Mouse (Mus musculus): ENCODE data around the gene Schip1. TPM values are rescaled to one million over a fixed set of nuclear protein-coding genes. Genes with fewer than 3 reads are reported as not detected.

The Schip1 gene
- polyA plus RNA-seq, 1 experiment from 2014 or later, result 39.7 TPM

GRCm38 (mm10) chr3:68494296-68495095 lies 429.9 kb downstream of the Schip1 start:
- DNase-seq (ENCODE audit: low spot score), result peak; percentile 71
- Histone ChIP-seq H3K27me3 (ENCODE audit: low read depth, poor library complexity, severe bottlenecking) (peaks cover 22% of the 10 kb centered on the region), H3K27ac (replicated peaks) (peak overlapping the region; percentile 89), H3K36me3 (0 out of 2 replicates have a peak, but pooled peaks cover 3% of the 10 kb centered on the region), H3K4me3 (peak overlapping the region; percentile 80), H3K9me3 (replicated peaks) (no peaks in the 10 kb centered on the region), H3K4me1 (peaks cover 52% of the 10 kb centered on the region)
- WGBS, result under 1% methylated on average over 66 of the region's 68 CpGs

- Histone ChIP-seq H3K4me1 (peaks cover 52% of the 10 kb centered on the region), H3K27me3 (ENCODE audit: low read depth, poor library complexity, severe bottlenecking) (peaks cover 22% of the 10 kb centered on the region), H3K36me3 (0 out of 2 replicates have a peak, but pooled peaks cover 3% of the 10 kb centered on the region), H3K4me3 (peak overlapping the region; percentile 80), H3K9me3 (replicated peaks) (no peaks in the 10 kb centered on the region), H3K27ac (replicated peaks) (peak overlapping the region; percentile 89)
- under 1% methylated on average over 38 of the region's 38 CpGs for WGBS
- DNase-seq (ENCODE audit: low spot score), result peak; percentile 68
These were observed 430.6 kb downstream of the Schip1 start for GRCm38 (mm10) chr3:68495096-68495735.

- Histone ChIP-seq H3K4me3 (peak overlapping the region; percentile 80), H3K4me1 (peaks cover 50% of the 10 kb centered on the region), H3K9me3 (replicated peaks) (no peaks in the 10 kb centered on the region), H3K27me3 (ENCODE audit: low read depth, poor library complexity, severe bottlenecking) (peaks cover 22% of the 10 kb centered on the region), H3K27ac (replicated peaks) (peak overlapping the region; percentile 89), H3K36me3 (0 out of 2 replicates have a peak, but pooled peaks cover 3% of the 10 kb centered on the region)
- WGBS, result 2% methylated on average over 9 of the region's 9 CpGs
- DNase-seq (ENCODE audit: low spot score), result no peak
These were observed 431.2 kb downstream of the Schip1 start for GRCm38 (mm10) chr3:68495736-68496242.

- DNase-seq (ENCODE audit: low spot score), result no peak
- peak overlapping the region; percentile 80 for H3K4me3 ChIP-seq
- no peaks in the 10 kb centered on the region for H3K9me3 ChIP-seq (replicated peaks)
- H3K27me3 ChIP-seq (ENCODE audit: low read depth, poor library complexity, severe bottlenecking), result peaks cover 22% of the 10 kb centered on the region
- H3K4me1 ChIP-seq, result peaks cover 43% of the 10 kb centered on the region
- 0 out of 2 replicates have a peak, but pooled peaks cover 3% of the 10 kb centered on the region for H3K36me3 ChIP-seq
- no peak overlapping the region for H3K27ac ChIP-seq (replicated peaks)
- 75% methylated on average over 6 of the region's 6 CpGs for WGBS
These were observed 431.9 kb downstream of the Schip1 start for GRCm38 (mm10) chr3:68496513-68496912.

GRCm38 (mm10) chr3:68499532-68500152 lies 435.0 kb downstream of the Schip1 start:
- peaks cover 5% of the 10 kb centered on the region; the same call in 1 of the 2 replicates for H3K27me3 ChIP-seq (ENCODE audit: low read depth, poor library complexity, severe bottlenecking)
- no peak for DNase-seq (ENCODE audit: low spot score)
- no peaks in the 10 kb centered on the region for H3K9me3 ChIP-seq (replicated peaks)
- H3K4me1 ChIP-seq, result peaks cover 20% of the 10 kb centered on the region
- no peak overlapping the region for H3K4me3 ChIP-seq
- no peak overlapping the region for H3K27ac ChIP-seq (replicated peaks)
- 0 out of 2 replicates have a peak, but pooled peaks cover 3% of the 10 kb centered on the region for H3K36me3 ChIP-seq
- WGBS, result 93% methylated on average over 6 of the region's 6 CpGs

GRCm38 (mm10) chr3:68504838-68505237 lies 440.2 kb downstream of the Schip1 start:
- H3K27ac ChIP-seq (replicated peaks), result no peak overlapping the region
- no peak overlapping the region for H3K4me3 ChIP-seq
- WGBS, result 90% methylated on average over 3 of the region's 3 CpGs
- H3K9me3 ChIP-seq (replicated peaks), result no peaks in the 10 kb centered on the region
- H3K36me3 ChIP-seq, result no peaks in the 10 kb centered on the region
- 0 out of 2 replicates have a peak, but pooled peaks cover 5% of the 10 kb centered on the region for H3K4me1 ChIP-seq
- no peak for DNase-seq (ENCODE audit: low spot score)
- no peaks in the 10 kb centered on the region for H3K27me3 ChIP-seq (ENCODE audit: low read depth, poor library complexity, severe bottlenecking)

GRCm38 (mm10) chr3:68506769-68507318 lies 442.2 kb downstream of the Schip1 start:
- Histone ChIP-seq H3K4me1 (0 out of 2 replicates have a peak, but pooled peaks cover 5% of the 10 kb centered on the region), H3K36me3 (no peaks in the 10 kb centered on the region), H3K9me3 (replicated peaks) (no peaks in the 10 kb centered on the region), H3K27me3 (ENCODE audit: low read depth, poor library complexity, severe bottlenecking) (no peaks in the 10 kb centered on the region), H3K27ac (replicated peaks) (no peak overlapping the region), H3K4me3 (no peak overlapping the region)
- no peak for DNase-seq (ENCODE audit: low spot score)
- WGBS, result 70% methylated on average over 7 of the region's 7 CpGs

- Histone ChIP-seq H3K4me3 (no peak overlapping the region), H3K4me1 (peaks cover 10% of the 10 kb centered on the region), H3K27me3 (ENCODE audit: low read depth, poor library complexity, severe bottlenecking) (no peaks in the 10 kb centered on the region), H3K9me3 (replicated peaks) (no peaks in the 10 kb centered on the region), H3K36me3 (no peaks in the 10 kb centered on the region), H3K27ac (replicated peaks) (no peak overlapping the region)
- 82% methylated on average over 6 of the region's 6 CpGs for WGBS
- no peak for DNase-seq (ENCODE audit: low spot score)
These were observed 444.0 kb downstream of the Schip1 start for GRCm38 (mm10) chr3:68508629-68509028.

GRCm38 (mm10) chr3:68510872-68511271 lies 446.3 kb downstream of the Schip1 start:
- no peaks in the 10 kb centered on the region for H3K27me3 ChIP-seq (ENCODE audit: low read depth, poor library complexity, severe bottlenecking)
- DNase-seq (ENCODE audit: low spot score), result no peak
- H3K36me3 ChIP-seq, result no peaks in the 10 kb centered on the region
- WGBS, result 79% methylated on average over 5 of the region's 5 CpGs
- H3K4me3 ChIP-seq, result no peak overlapping the region
- no peaks in the 10 kb centered on the region for H3K9me3 ChIP-seq (replicated peaks)
- H3K27ac ChIP-seq (replicated peaks), result no peak overlapping the region
- H3K4me1 ChIP-seq, result peaks cover 17% of the 10 kb centered on the region

- Histone ChIP-seq H3K36me3 (no peaks in the 10 kb centered on the region), H3K27ac (replicated peaks) (no peak overlapping the region), H3K9me3 (replicated peaks) (no peaks in the 10 kb centered on the region), H3K4me3 (no peak overlapping the region), H3K27me3 (ENCODE audit: low read depth, poor library complexity, severe bottlenecking) (no peaks in the 10 kb centered on the region), H3K4me1 (peaks cover 16% of the 10 kb centered on the region)
- DNase-seq (ENCODE audit: low spot score), result no peak
- WGBS, result 86% methylated on average over 4 of the region's 4 CpGs
These were observed 447.1 kb downstream of the Schip1 start for GRCm38 (mm10) chr3:68511744-68512143.

GRCm38 (mm10) chr3:68512327-68512726 lies 447.7 kb downstream of the Schip1 start:
- WGBS, result 89% methylated on average over 11 of the region's 11 CpGs
- Histone ChIP-seq H3K36me3 (no peaks in the 10 kb centered on the region), H3K4me1 (peaks cover 12% of the 10 kb centered on the region), H3K27ac (replicated peaks) (no peak overlapping the region), H3K9me3 (replicated peaks) (no peaks in the 10 kb centered on the region), H3K27me3 (ENCODE audit: low read depth, poor library complexity, severe bottlenecking) (no peaks in the 10 kb centered on the region), H3K4me3 (no peak overlapping the region)
- DNase-seq (ENCODE audit: low spot score), result no peak
